In genomic region chr5:24840975-24841431, GRCm38 (mm10) we compare ENCODE assay signal across 8 mouse cellular contexts. TPM values are rescaled to one million over a fixed set of nuclear protein-coding genes. Genes with fewer than 3 reads are reported as not detected.
A peak's percentile ranks its signal among the peaks of the same experiment; 100 is the strongest.
DNase-seq lines count a peak whose midpoint lies in the region; ATAC-seq and TF ChIP-seq lines count a peak whose summit lies in the region.

No protein-coding gene starts in this region.

- TF ChIP-seq POLR2A in testis, adult 2 months (IDR thresholded peaks at IDR 0.05; ENCODE audit: control insufficient read depth, low read depth, low read length) = no peak

- H3K27me3 ChIP-seq in testis, adult 2 months (ENCODE audit: control insufficient read depth, insufficient read depth, low read length) = no peaks in the 10 kb centered on the region
- no peaks in the 10 kb centered on the region for H3K27me3 ChIP-seq in forebrain, embryonic 12.5 days

- 26% methylated on average over 11 of the region's 11 CpGs for WGBS in forebrain, embryonic 12.5 days

- TF ChIP-seq CTCF in testis, adult 2 months (IDR thresholded peaks at IDR 0.05; ENCODE audit: control insufficient read depth, insufficient read depth, insufficient replicate concordance, low read depth, low read length) = no peak

- no peaks in the 10 kb centered on the region for H3K36me3 ChIP-seq in testis, adult 2 months (ENCODE audit: control insufficient read depth, insufficient read depth, low read length)
- no peaks in the 10 kb centered on the region for H3K36me3 ChIP-seq in forebrain, embryonic 12.5 days (replicated peaks)

- ATAC-seq in forebrain, embryonic 12.5 days (ENCODE audit: low FRiP score) = no peak

- no peaks in the 10 kb centered on the region for H3K9me3 ChIP-seq in forebrain, embryonic 12.5 days

- peak overlapping the region; percentile 32; the same call in 1 of the 2 replicates for H3K27ac ChIP-seq in testis, adult 2 months (ENCODE audit: control insufficient read depth, insufficient read depth, low read depth, low read length)
- no peak overlapping the region for H3K27ac ChIP-seq in forebrain, embryonic 12.5 days

- no peak for DNase-seq in testis, postnatal 10 days (ENCODE audit: low spot score)
- peak; percentile 29 for DNase-seq in kidney, postnatal 10 days
- peak; percentile 4 to 26 for DNase-seq in natural killer cell, adult 2 months (ENCODE audit: low spot score in 2 of 2)
- no peak for DNase-seq in cerebellum, adult 11-12 months
- DNase-seq in frontal cortex, postnatal 36 days (ENCODE audit: low spot score in 2 of 2) = no peak
- no peak for DNase-seq in retina, embryonic 14.5 days (ENCODE audit: low spot score)

- peak overlapping the region; percentile 92 for H3K4me3 ChIP-seq in testis, adult 2 months (ENCODE audit: control insufficient read depth, low read depth, low read length)
- H3K4me3 ChIP-seq in forebrain, embryonic 12.5 days (replicated peaks) = peak overlapping the region; percentile 95

- peak overlapping the region; percentile 81 for H3K4me2 ChIP-seq in forebrain, embryonic 12.5 days

- peaks cover 17% of the 10 kb centered on the region for H3K4me1 ChIP-seq in testis, adult 2 months (ENCODE audit: control insufficient read depth, insufficient read depth, low read length)
- H3K4me1 ChIP-seq in forebrain, embryonic 12.5 days = peaks cover 31% of the 10 kb centered on the region

- H3K9ac ChIP-seq in forebrain, embryonic 12.5 days = peak overlapping the region; percentile 92

RNA-seq across cellular contexts. Expression of gene Rheb, which starts 1.4 kb away (rescaled TPM):
- polyA plus RNA-seq in testis, adult 2 months (2012; rRNA removed) = 10.1 and 10.8 TPM in 2 replicates
- polyA plus RNA-seq in forebrain, embryonic 12.5 days (2016; fragmentation: Nextera tagmentation; extraction: Ambion mirVana) = 188 and 201 TPM in 2 replicates

Comparison
In these comparisons a context has a peak if more than half of its experiments do, and no peak if none do; other contexts are left out.
1. DNase-seq: peak in kidney, postnatal 10 days (single experiment) and natural killer cell, adult 2 months (2 of 2); none in testis, postnatal 10 days (single experiment), cerebellum, adult 11-12 months (single experiment), frontal cortex, postnatal 36 days (0 of 2) and retina, embryonic 14.5 days (single experiment).
2. RNA of gene Rheb, which starts 1.4 kb away (polyA plus RNA-seq): 188 to 201 TPM in forebrain, embryonic 12.5 days; 10.1 to 10.8 TPM in testis, adult 2 months; every median in the first group is over 10 times any median in the second.